Mouse (Mus musculus) spleen, adult 12 weeks (tissue): ENCODE results near the gene Enah.
A peak's percentile ranks its signal among the peaks of the same experiment; 100 is the strongest.

Source experiments
- DNase-seq: peaks from one replicate; pipeline ENCODE4 v3.0.0; 2022; ENCODE audit warnings: low spot score

Gene Enah

GRCm38 (mm10) chr1:181878436-181878835, 141.4 kb downstream of the Enah start:
- DNase-seq = no peak

GRCm38 (mm10) chr1:181877088-181877487, 142.7 kb downstream of the Enah start:
- DNase-seq = no peak

GRCm38 (mm10) chr1:181876656-181877055, 143.1 kb downstream of the Enah start:
- no peak for DNase-seq

- DNase-seq = no peak
Observed at GRCm38 (mm10) chr1:181873086-181873920, 146.5 kb downstream of the Enah start.

- no peak for DNase-seq
Observed at GRCm38 (mm10) chr1:181872639-181873038, 147.2 kb downstream of the Enah start.

- DNase-seq = no peak
Observed at GRCm38 (mm10) chr1:181866429-181867280, 153.1 kb downstream of the Enah start.

GRCm38 (mm10) chr1:181865863-181866216, 153.9 kb downstream of the Enah start:
- no peak for DNase-seq

- no peak for DNase-seq
Observed at GRCm38 (mm10) chr1:181864971-181865862, 154.6 kb downstream of the Enah start.

GRCm38 (mm10) chr1:181863431-181863830, 156.4 kb downstream of the Enah start:
- DNase-seq = no peak

GRCm38 (mm10) chr1:181862676-181863374, 157.0 kb downstream of the Enah start:
- DNase-seq = no peak

GRCm38 (mm10) chr1:181861181-181861902, 158.4 kb downstream of the Enah start:
- no peak for DNase-seq

GRCm38 (mm10) chr1:181860659-181861058, 159.1 kb downstream of the Enah start:
- DNase-seq = peak; percentile 69

GRCm38 (mm10) chr1:181856329-181856728, 163.5 kb downstream of the Enah start:
- no peak for DNase-seq

GRCm38 (mm10) chr1:181854829-181855228, 165.0 kb downstream of the Enah start:
- DNase-seq = no peak

GRCm38 (mm10) chr1:181853081-181853736, 166.6 kb downstream of the Enah start:
- DNase-seq = peak; percentile 53

GRCm38 (mm10) chr1:181852466-181852865, 167.3 kb downstream of the Enah start:
- no peak for DNase-seq

GRCm38 (mm10) chr1:181851521-181852310, 168.1 kb downstream of the Enah start:
- no peak for DNase-seq

- DNase-seq = no peak
Observed at GRCm38 (mm10) chr1:181850441-181850840, 169.3 kb downstream of the Enah start.

GRCm38 (mm10) chr1:181848210-181848609, 171.6 kb downstream of the Enah start:
- DNase-seq = no peak
